Mouse (Mus musculus): ENCODE data around the gene Plekha8.

Plekha8 gene

GRCm38 (mm10) chr6:54657861-54658260, 63.0 kb downstream of the Plekha8 start:
- DNase-seq, result no peak

GRCm38 (mm10) chr6:54669868-54670267, 75.0 kb downstream of the Plekha8 start:
- no peak for DNase-seq

- DNase-seq, result no peak
These were observed 78.0 kb downstream of the Plekha8 start for GRCm38 (mm10) chr6:54672901-54673300.

GRCm38 (mm10) chr6:54679686-54680085, 84.8 kb downstream of the Plekha8 start:
- no peak for DNase-seq

GRCm38 (mm10) chr6:54680891-54681745, 86.2 kb downstream of the Plekha8 start, which contains the start of gene Mturn:
Gene Mturn, plus strand, starts transcription at chr6:54681624.
- DNase-seq, result peak; percentile 96

GRCm38 (mm10) chr6:54681746-54682428, 87.0 kb downstream of the Plekha8 start:
- no peak for DNase-seq

- DNase-seq, result no peak
These were observed 89.2 kb downstream of the Plekha8 start for GRCm38 (mm10) chr6:54684085-54684484.

GRCm38 (mm10) chr6:54685103-54685502, 90.2 kb downstream of the Plekha8 start:
- no peak for DNase-seq

- DNase-seq, result no peak
These were observed 90.9 kb downstream of the Plekha8 start for GRCm38 (mm10) chr6:54685716-54686395.

GRCm38 (mm10) chr6:54686946-54687737, 92.2 kb downstream of the Plekha8 start:
- DNase-seq, result no peak

- DNase-seq, result no peak
These were observed 93.8 kb downstream of the Plekha8 start for GRCm38 (mm10) chr6:54688467-54689323.

GRCm38 (mm10) chr6:54689686-54690085, 94.8 kb downstream of the Plekha8 start:
- no peak for DNase-seq

GRCm38 (mm10) chr6:54690838-54691237, 95.9 kb downstream of the Plekha8 start:
- DNase-seq, result no peak

GRCm38 (mm10) chr6:54691368-54692116, 96.6 kb downstream of the Plekha8 start:
- no peak for DNase-seq

- DNase-seq, result no peak
These were observed 97.3 kb downstream of the Plekha8 start for GRCm38 (mm10) chr6:54692201-54692600.

GRCm38 (mm10) chr6:54693286-54693685, 98.4 kb downstream of the Plekha8 start:
- no peak for DNase-seq
